Comparison of ENCODE assay signal across 27 mouse cellular contexts in the genomic region with DNA sequence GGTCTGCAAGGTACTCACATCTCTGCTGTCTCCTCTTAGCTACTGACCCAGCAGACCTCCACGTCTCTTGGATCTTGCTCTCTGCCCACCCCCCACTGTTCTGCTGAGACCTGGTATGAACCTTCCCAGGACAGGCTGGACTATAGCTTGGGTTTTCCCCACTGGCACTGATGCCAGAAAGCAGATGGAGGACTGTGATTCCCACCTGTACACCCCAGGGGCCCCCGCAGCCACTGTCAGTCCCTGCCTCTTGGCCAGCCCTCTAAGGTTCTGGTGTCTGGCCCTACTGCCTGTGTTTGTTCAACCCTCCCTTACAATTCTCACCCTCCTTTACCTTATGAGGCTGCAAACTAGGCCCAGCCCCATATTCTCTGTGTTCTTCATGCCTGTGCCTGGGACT. TPM values are rescaled to one million over a fixed set of nuclear protein-coding genes. Genes with fewer than 3 reads are reported as not detected.
DNase-seq lines count a peak whose midpoint lies in the region; ATAC-seq and TF ChIP-seq lines count a peak whose summit lies in the region.
"Had no signal": no experiment of that assay in that cellular context is flagged by ENCODE, and none has a peak within 500 bp of the region (broad histone marks: within the 10 kb centered on the region; RNA-seq: fewer than 3 reads in every experiment).

No protein-coding gene starts in this region.

- no peak overlapping the region for H3K4me2 ChIP-seq in heart, embryonic 12.5 days
- H3K4me2 ChIP-seq: embryonic facial prominence, embryonic 13.5 days; forebrain, embryonic 12.5 days; hindbrain, embryonic 13.5 days; kidney, embryonic 15.5 days; midbrain, embryonic 15.5 days; neural tube, embryonic 13.5 days had no signal

- H3K4me3 ChIP-seq in heart, embryonic 12.5 days = no peak overlapping the region
- H3K4me3 ChIP-seq in cerebellum, adult 2 months (replicated peaks; ENCODE audit: insufficient read depth, low read depth, low read length) = no peak overlapping the region
- H3K4me3 ChIP-seq: embryonic facial prominence, embryonic 13.5 days; erythroblast, embryonic 14.5 days; forebrain, embryonic 12.5 days; hindbrain, embryonic 13.5 days; kidney, embryonic 15.5 days; limb, embryonic 10.5 days; midbrain, embryonic 15.5 days; myocyte; neural tube, embryonic 13.5 days had no signal

- no peak for TF ChIP-seq CTCF in cerebellum, adult 2 months (IDR thresholded peaks at IDR 0.05; ENCODE audit: borderline replicate concordance, insufficient read depth, low read depth, low read length)

- H3K4me1 ChIP-seq in heart, embryonic 12.5 days (replicated peaks) = peaks cover 54% of the 10 kb centered on the region
- peaks cover 29% of the 10 kb centered on the region for H3K4me1 ChIP-seq in cerebellum, adult 2 months (ENCODE audit: control insufficient read depth, insufficient read depth, low read length)
- H3K4me1 ChIP-seq: midbrain, embryonic 15.5 days had no signal

- intact Hi-C loops in heart, postnatal 14 days (cut with DNase I) = no loop called here

- H3K9ac ChIP-seq in heart, embryonic 12.5 days = peak overlapping the region; percentile 49; the same call in 1 of the 2 replicates
- H3K9ac ChIP-seq: embryonic facial prominence, embryonic 13.5 days; forebrain, embryonic 12.5 days; hindbrain, embryonic 13.5 days; kidney, embryonic 15.5 days; midbrain, embryonic 15.5 days; neural tube, embryonic 13.5 days had no signal

- peak overlapping the region; percentile 75 for H3K27ac ChIP-seq in heart, embryonic 12.5 days (ENCODE audit: poor library complexity, severe bottlenecking)
- no peak overlapping the region for H3K27ac ChIP-seq in cerebellum, adult 2 months (ENCODE audit: insufficient read depth, low read length)
- H3K27ac ChIP-seq: embryonic facial prominence, embryonic 13.5 days; forebrain, embryonic 12.5 days; hindbrain, embryonic 13.5 days; kidney, embryonic 15.5 days; limb, embryonic 10.5 days; macrophage; midbrain, embryonic 15.5 days; neural tube, embryonic 13.5 days had no signal

- WGBS in heart, embryonic 12.5 days = 75% methylated on average over 2 of the region's 2 CpGs
- 17% methylated on average over 2 of the region's 2 CpGs for WGBS in cerebellum, adult 2 months

- ATAC-seq in heart, embryonic 12.5 days (ENCODE audit: insufficient number of reproducible peaks, low FRiP score) = no peak
- ATAC-seq: activated CD4-positive, CD25-positive, alpha-beta regulatory T cell, adult 4 months; midbrain, embryonic 15.5 days had no signal

- H3K9me3 ChIP-seq in heart, embryonic 12.5 days (replicated peaks) = no peaks in the 10 kb centered on the region
- H3K9me3 ChIP-seq: embryonic facial prominence, embryonic 13.5 days; forebrain, embryonic 12.5 days; hindbrain, embryonic 13.5 days; kidney, embryonic 15.5 days; limb, embryonic 10.5 days; midbrain, embryonic 15.5 days; neural tube, embryonic 13.5 days had no signal

- DNase-seq in heart, postnatal 14 days = no peak
- peak; percentile 77 for DNase-seq in cerebellum, adult 11 months
- DNase-seq in cerebellum, adult 2 months = peak; percentile 88 to 92
- DNase-seq in cerebellum, postnatal 25 days = peak; percentile 89 to 90
- no peak for DNase-seq in urinary bladder, postnatal 4 days (ENCODE audit: low spot score in 2 of 2)
- no peak for DNase-seq in testis, postnatal 14 days (ENCODE audit: low spot score)
- no peak for DNase-seq in adrenal gland, adult (ENCODE audit: inconsistent age in 2 of 2, low spot score in 1 of 2)
- DNase-seq: adrenal gland, postnatal 10 days; embryo, embryonic 11 days; kidney, adult 11 months; liver; retina, postnatal 1 day; thymus, postnatal 14 days had no signal

- H3K36me3 ChIP-seq in heart, embryonic 12.5 days = peaks cover 86% of the 10 kb centered on the region
- H3K36me3 ChIP-seq: hindbrain, embryonic 13.5 days; midbrain, embryonic 15.5 days had no signal

- H3K27me3 ChIP-seq in heart, embryonic 12.5 days (replicated peaks) = no peaks in the 10 kb centered on the region
- H3K27me3 ChIP-seq in cerebellum, adult 2 months (ENCODE audit: control insufficient read depth, insufficient read depth, low read length) = no peaks in the 10 kb centered on the region
- H3K27me3 ChIP-seq: embryonic facial prominence, embryonic 13.5 days; forebrain, embryonic 12.5 days; hindbrain, embryonic 13.5 days; kidney, embryonic 15.5 days; midbrain, embryonic 15.5 days; neural tube, embryonic 13.5 days had no signal

- no peak for TF ChIP-seq POLR2A in cerebellum, adult 2 months (IDR thresholded peaks at IDR 0.05; ENCODE audit: borderline replicate concordance, insufficient read depth, low read length)

RNA-seq across cellular contexts. Expression of a gene that starts 11.9 kb away (rescaled TPM):
- polyA plus RNA-seq in heart, embryonic 12.5 days (2016; fragmentation: Nextera tagmentation; extraction: Ambion mirVana) = 111 and 115 TPM in 2 replicates
- total RNA-seq in heart, postnatal 14 days (2021) = 10 to 100 TPM; 61.1 to 70.4 TPM
- 1.6 TPM in 2 replicates for polyA plus RNA-seq in cerebellum, adult 2 months (2012; rRNA removed)

RNA-seq across cellular contexts. Expression of a gene that starts 14.8 kb away (rescaled TPM):
- 9.2 and 10.3 TPM in 2 replicates for polyA plus RNA-seq in heart, embryonic 12.5 days (2016; fragmentation: Nextera tagmentation; extraction: Ambion mirVana)
- total RNA-seq in heart, postnatal 14 days (2021) = 10 to 100 TPM; 16.6 to 18.4 TPM
- polyA plus RNA-seq in cerebellum, adult 2 months (2012; rRNA removed) = 91.4 and 96.6 TPM in 2 replicates
- polyA plus RNA-seq: activated CD4-positive, CD25-positive, alpha-beta regulatory T cell, adult 4 months had no signal

RNA-seq across cellular contexts. Expression of a gene that starts 44.3 kb away (rescaled TPM):
- 0.17 and 0.29 TPM in 2 replicates for polyA plus RNA-seq in heart, embryonic 12.5 days (2016; fragmentation: Nextera tagmentation; extraction: Ambion mirVana)
- total RNA-seq in heart, postnatal 14 days (2021) = not detected
- 0.43 and 0.62 TPM in 2 replicates for polyA plus RNA-seq in cerebellum, adult 2 months (2012; rRNA removed)
- total RNA-seq: adrenal gland, postnatal 10 days; gastrocnemius, adult 18-20 months had no signal
- polyA plus RNA-seq: activated CD4-positive, CD25-positive, alpha-beta regulatory T cell, adult 4 months; C2C12; erythroblast, embryonic 14.5 days had no signal

Comparison
In these comparisons a context has a peak if more than half of its experiments do, and no peak if none do; other contexts are left out.
1. DNase-seq: peak in cerebellum, adult 11 months (single experiment), cerebellum, adult 2 months (2 of 2) and cerebellum, postnatal 25 days (2 of 2); none in heart, postnatal 14 days (0 of 2), urinary bladder, postnatal 4 days (0 of 2), testis, postnatal 14 days (single experiment) and adrenal gland, adult (0 of 2).
2. RNA of a gene that starts 11.9 kb away (polyA plus RNA-seq): 111 to 115 TPM in heart, embryonic 12.5 days; 1.6 TPM in cerebellum, adult 2 months; every median in the first group is over 10 times any median in the second.